Mouse (Mus musculus) CH12.LX (cell line): ENCODE results near the gene Fem1b.

ENCODE experiments used
- CHD2 ChIP-seq: IDR thresholded peaks from 2 replicates; pipeline ENCODE4 v1.6.1; 2011; ENCODE audit warnings: low read length, improper control_type of control experiment
- CTCF ChIP-seq, 2 experiments: IDR thresholded peaks in 1 of 2; conservative IDR thresholded peaks in 1 of 2; 2 replicates each; pipeline ENCODE4 v1.5.1; 2011 to 2012; ENCODE audit warnings: low read depth in 2 of 2, low read length in 2 of 2, improper control_type of control experiment in 1 of 2, inconsistent platforms in 1 of 2, mild to moderate bottlenecking in 1 of 2, moderate library complexity in 1 of 2
- E2F4 ChIP-seq: IDR thresholded peaks from 2 replicates; pipeline ENCODE4 v1.6.1; 2011; ENCODE audit warnings: low read depth, low read length, improper control_type of control experiment; ENCODE audit not compliant: insufficient replicate concordance
- EP300 ChIP-seq: IDR thresholded peaks from 2 replicates; pipeline ENCODE4 v1.6.1; 2011; ENCODE audit warnings: low read length, improper control_type of control experiment
- HCFC1 ChIP-seq: IDR thresholded peaks from 2 replicates; pipeline ENCODE4 v1.6.1; 2012; ENCODE audit warnings: low read depth, mild to moderate bottlenecking, inconsistent platforms, low read length, improper control_type of control experiment
- MAX ChIP-seq: IDR thresholded peaks from 2 replicates; pipeline ENCODE4 v1.6.1; 2011; ENCODE audit warnings: low read length, improper control_type of control experiment
- MYC ChIP-seq: IDR thresholded peaks from 2 replicates; pipeline ENCODE4 v1.6.1; 2011; ENCODE audit warnings: low read depth, mild to moderate bottlenecking, improper control_type of control experiment, low read length
- POLR2A ChIP-seq: IDR thresholded peaks from 2 replicates; pipeline ENCODE4 v1.6.1; 2011; ENCODE audit warnings: low read depth, mild to moderate bottlenecking, improper control_type of control experiment, low read length
- POLR2AphosphoS2 ChIP-seq: IDR thresholded peaks from 2 replicates; pipeline ENCODE4 v1.6.1; 2011; ENCODE audit warnings: low read depth, low read length, improper control_type of control experiment
- SIN3A ChIP-seq: IDR thresholded peaks from 2 replicates; pipeline ENCODE4 v1.6.1; 2012; ENCODE audit warnings: low read length, improper control_type of control experiment, inconsistent platforms
- UBTF ChIP-seq: IDR thresholded peaks from 2 replicates; pipeline ENCODE4 v1.6.1; 2012; ENCODE audit warnings: low read depth, mild to moderate bottlenecking, inconsistent platforms, low read length, improper control_type of control experiment, moderate library complexity

- TF ChIP-seq CHD2 (no peak), POLR2A (no peak), CTCF (conservative IDR thresholded peaks at IDR 0.05 in 1 of 2, IDR thresholded peaks at IDR 0.05 in 1 of 2; ENCODE audit: low read depth in 2 of 2, low read length in 2 of 2) (no peak), MYC (no peak), MAX (no peak), SIN3A (no peak), UBTF (no peak), EP300 (no peak), HCFC1 (no peak), POLR2AphosphoS2 (no peak), E2F4 (no peak)
These were observed 29.8 kb downstream of the Fem1b start for GRCm38 (mm10) chr9:62781965-62782364.
